Mouse (Mus musculus): ENCODE data around the gene Zmiz1.
A peak's percentile ranks its signal among the peaks of the same experiment; 100 is the strongest.

Gene Zmiz1

DNA sequence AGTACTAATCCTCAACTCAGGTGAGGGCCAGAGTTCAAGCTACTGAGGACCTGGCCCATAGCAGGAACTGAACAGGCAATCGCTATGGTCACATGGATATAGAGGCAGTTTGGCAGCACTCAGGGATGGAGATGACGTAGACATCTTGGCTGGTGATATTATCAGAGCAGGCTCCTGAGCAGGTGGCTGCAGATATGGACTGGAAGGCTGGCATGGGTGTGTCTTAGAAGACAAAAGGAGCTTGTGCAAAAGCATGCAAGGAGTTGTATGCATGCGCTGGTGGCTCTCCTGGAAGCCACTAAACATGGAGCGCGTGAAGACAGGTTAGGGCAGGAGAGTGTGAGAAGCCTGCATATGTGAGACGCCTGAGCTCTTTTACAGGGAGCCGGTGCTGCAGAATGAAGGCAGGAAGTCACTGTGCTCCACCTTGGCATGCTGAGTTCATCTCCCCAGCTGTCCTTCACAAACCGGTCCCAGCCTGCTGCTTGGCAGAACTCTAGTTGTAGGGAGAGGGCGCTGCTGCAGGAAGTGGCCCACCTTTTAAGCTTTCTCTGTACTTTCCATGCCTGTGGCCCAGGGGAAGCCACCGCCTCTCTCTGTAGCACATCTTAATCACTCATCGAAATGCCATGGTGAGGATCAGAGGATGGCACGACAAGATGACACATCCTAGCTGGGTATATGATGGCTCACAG lies 4.8 kb upstream of the Zmiz1 start:
- no peak for DNase-seq (ENCODE audit: low read depth, low spot score)

DNA sequence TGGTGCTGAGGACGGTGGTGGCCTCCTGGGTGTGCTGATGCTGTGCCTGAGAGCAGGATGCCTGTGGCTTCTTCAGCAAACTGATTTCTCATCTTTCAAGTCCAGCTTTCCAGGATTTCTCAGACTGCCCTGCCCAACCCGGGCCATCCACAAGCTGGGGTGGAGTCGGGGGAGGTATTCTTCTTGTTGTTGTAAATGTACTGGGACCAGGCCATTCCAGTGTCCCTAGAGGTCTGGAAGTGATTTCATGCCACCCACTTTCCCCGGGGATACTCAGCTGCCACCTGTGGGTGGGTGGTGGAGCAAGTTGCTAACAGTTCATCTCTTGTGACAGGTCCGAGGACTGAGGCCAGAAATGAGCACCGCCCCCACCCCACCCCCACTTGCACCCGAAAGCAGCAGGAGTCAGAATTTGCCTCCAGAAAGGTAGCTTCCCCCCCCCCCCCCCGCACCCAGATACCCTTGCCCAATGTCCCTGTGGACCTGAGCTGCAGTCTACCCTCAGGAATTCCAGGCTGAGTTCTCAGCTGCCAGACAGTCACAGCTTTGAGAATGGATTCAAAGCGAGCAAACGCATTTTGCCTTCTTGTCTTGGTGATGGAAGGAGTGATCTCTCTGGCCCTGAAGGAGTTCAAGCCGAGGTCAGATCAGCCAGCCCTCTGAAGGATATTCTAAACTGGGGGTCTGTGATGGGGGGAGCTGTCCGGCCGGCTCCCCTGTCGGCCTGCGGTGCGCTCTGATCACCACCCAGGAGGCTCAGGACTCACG lies 2.1 kb upstream of the Zmiz1 start:
- no peak for DNase-seq (ENCODE audit: low read depth, low spot score)

DNA sequence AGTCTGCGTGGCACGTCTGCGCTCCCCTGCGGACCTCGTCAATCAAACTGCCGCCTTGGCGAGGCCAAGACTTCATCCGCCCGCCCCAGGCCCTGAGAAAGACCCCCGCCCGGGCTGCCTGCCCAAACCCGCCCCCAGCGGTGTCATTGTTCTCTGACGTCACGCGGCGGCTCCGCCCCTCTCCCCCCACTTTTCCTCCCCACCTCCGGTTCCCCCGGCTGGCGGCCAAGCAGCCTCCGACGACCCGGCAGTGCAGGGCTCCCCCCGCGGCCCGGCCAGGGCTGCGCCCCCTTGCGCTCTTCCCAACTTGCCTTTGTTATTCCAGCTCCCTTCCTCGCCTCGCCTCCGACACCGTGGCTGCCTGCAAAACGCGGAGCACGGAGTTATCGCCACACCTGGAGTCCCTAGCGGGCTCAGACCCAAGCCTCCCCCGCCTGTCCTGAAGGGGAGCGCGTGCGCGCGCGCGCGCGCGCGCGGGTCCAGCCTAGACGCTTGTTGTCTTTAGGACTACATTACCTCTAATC lies 1.5 kb upstream of the Zmiz1 start:
- peak; percentile 86 for DNase-seq (ENCODE audit: low read depth, low spot score)

DNA sequence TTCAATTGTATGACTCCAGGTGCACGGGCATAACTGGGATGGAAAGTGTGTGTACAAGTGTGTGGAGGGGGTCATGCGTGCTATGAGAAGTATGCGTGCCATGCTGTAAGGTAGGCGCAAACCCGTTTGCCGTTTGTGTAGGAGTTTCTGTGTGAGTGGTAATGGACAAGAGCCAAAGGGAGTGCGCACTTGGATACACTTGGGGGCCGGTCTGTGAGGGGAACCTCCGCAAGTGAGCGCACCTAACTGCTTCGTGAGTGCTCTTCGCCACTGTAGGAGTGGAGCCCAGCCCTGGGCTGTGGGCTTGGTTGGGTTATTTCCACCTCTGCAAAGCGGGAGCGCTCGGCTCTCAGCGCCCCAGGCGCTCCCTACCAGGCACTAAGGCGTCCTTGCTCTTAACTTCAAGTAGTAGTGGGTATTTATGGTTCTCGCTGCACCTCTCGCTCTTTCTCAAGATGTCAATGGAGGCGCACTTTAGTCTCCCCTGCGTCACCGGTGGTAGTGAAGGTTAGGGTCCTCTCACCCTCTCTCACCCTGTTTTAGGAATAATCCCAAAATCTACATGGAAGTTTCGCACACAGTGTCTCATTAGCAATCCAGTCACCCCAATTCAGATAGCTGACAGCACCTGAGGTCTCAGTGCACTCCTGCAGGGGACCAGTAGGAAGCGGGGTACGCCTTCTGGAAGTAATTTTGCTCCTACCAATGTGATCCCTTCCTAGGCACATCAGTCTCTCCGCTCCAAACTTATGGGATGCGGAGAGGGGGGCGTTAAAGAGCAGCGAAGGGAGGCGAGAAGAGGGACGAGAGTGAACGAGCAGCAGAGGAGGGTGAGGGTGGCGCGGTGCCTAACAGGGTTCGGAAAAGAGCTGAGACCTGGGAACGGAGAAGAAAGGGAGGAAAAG lies 622 bp upstream of the Zmiz1 start:
- no peak for DNase-seq (ENCODE audit: low read depth, low spot score)

DNA sequence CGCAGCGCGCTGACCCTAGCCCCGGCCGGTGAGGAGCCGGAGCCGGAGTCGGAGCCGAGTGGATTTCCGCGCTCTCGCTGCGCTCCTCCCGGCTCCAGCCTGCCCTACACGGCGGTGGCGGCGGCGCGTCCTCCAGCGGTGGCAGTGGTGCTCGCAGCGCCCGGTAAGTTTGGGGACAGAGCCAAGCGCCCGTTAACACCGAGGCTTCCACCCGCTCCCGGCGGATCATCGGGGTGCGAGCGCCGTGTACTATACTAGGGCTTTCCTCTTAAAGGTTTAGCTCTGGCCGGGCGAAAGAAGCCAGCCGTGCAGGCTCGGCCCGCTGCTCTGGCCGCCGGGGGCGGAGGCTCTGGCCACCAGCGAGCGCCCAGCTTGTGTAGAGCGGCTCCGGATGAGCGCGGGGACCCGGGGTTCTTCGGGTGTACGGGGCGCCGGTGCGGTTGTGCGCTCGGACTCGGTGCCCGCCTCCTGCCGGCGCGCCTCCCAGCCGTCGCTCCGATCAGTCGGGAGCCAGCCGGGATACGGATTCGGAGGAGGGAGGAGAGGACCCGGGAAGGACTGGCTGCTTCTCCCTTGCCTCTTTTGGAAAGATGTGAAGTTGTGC lies 511 bp downstream of the Zmiz1 start:
- peak; percentile 43 for DNase-seq (ENCODE audit: low read depth, low spot score)

DNA sequence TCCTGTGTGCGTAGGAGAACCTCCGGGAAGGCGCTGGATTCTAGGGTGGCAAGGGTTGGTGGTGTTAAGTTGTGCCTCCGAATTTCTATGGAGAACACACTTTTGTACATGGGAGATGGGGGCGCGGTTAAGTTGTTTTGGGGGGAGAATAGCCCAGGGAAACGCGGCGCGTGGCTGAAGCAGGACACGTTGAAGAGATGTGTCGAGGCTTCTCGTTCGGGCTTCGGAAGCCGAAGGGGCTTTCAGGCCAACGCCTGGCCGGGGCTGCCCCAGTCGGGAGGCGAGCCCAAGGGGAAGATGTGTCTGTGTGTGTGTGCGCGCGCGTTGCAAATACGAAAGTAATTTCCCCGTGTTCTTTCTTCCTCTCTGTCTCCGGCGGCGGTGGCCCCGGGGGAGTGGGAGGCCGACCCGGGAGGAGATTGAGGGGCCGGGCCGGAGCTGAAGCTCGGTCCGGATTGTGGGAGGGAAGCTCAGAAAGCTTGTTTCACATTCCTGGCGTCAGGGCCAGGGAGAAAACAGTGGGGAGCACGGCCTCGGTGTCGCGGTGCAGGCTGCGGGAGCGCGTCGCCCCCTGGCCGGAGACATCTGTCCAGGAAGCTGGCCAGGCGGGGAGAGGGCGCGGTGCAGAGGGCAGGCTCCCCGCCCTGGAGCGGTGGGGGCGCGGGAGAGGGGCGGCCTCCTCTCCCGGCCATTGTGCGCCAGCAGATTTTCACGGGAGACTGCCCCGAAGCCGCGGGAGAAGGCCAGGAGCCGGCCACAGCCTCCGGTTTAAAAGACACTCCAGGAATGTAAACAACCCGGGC lies 1.2 kb downstream of the Zmiz1 start:
- peak; percentile 24 for DNase-seq (ENCODE audit: low read depth, low spot score)

DNA sequence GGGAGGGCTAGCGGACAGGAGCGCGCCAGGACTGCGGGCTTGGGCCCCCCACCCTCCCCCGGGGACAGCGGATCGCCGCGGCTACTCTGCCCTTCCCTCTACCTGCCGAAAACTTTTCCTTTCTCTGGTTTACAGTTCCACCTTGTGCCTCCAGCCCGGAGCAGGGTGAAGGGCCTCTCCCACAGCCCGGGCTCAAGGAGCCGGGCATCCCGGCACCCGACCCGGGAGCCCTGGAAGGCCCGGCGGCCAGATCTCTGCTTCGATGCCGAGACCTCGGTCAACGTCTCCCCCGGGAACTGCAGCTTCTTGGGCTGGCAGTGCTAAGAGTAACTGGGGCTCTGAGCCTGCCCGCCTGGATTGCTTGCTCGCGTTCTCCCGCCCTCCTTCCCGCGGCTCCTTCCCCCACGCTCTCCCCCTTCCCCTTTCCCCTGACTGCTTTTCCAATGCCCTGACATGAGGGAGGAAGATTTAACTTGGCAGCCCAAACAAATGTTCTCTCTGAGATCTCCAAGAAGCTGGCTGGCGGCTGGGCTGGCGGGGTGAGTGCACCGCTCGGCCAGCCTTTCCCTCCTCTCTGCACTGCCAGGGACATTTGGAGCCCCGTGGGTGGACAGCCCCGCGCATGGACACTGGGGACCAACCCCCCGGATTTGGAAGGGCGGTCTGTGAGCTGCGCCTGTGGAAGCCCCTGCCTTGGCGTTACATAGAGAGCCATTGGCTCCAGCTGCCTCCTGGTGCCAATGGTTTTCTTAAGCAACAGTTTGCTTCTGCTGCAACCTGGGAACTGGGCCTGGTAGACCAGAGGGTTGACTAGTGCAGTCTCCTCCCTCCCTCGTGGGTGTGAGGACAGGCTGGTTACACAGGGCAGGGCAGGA lies 2.1 kb downstream of the Zmiz1 start:
- peak; percentile 37 for DNase-seq (ENCODE audit: low read depth, low spot score)

DNA sequence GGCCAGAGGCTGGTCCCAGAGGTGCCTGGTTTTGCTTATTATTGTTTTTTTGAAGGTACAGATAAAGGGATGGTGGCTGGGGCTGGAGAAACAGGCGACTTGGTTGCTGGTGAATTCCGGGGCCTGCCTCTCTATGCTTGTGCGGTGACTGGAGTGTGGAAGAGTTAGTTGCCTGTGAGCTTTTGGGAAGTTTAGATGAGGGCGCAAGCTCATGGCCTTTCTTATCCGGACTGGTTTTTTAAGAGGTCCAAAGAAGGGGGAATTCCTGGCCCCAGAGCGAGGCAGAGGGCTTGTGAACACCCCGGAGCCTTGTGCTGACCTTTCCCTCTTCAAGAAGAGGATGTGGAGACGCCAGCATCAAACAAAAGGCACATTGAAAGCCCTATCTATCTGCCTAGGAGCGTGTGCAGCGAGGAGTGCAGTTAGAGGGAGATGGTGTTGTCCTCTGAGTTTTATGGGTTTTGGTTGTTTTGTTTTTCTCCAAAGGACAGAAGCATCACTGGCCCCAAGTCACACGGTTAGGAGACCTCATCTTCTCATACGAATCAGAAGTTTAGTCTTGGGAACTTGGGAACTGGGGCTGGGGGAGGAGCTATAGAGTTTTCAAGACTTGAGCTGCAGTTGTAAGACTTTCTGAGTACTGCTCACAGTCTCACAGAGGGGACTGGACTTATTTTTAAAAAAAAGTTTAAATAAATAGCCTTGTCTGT lies 2.8 kb downstream of the Zmiz1 start:
- DNase-seq (ENCODE audit: low read depth, low spot score) = no peak

DNA sequence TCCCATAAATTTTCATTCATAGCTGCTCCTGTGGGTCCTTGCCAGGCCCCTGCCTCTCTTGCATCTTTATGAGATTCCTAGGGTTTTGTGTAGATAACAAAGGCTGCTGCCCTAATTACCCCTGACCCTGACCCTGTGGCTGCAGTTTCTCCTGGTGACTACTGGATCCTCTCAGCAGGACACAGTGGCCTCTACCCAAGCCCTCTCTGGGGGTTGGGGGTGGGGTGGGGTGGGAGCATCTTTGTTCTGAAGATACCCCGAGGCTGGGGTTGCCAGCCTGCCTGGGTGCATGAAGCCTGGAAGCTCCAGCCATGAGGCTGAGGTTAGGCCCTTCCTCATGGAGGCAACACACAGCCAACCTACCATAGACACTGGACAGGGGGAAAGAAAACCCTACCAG lies 4.0 kb downstream of the Zmiz1 start:
- DNase-seq (ENCODE audit: low read depth, low spot score) = no peak

DNA sequence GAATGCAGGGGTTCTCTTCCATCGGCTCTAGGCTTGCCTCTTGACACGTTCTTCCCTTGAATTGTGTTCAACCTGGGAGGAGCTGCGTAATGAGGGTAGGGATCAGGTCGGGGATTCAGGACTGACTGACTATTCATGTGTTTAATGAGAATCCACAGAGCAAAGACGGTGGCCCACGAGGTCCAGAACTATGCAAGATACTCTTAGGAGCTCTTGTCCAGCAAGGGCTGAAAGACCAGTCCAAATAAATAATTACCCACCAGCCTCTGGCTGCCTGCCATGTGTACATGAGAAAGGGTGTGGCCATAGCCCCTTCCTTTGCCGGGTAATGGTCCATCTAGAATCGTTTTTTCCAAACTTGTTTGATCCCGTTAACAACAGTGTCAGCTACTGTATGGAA lies 4.9 kb downstream of the Zmiz1 start:
- no peak for DNase-seq (ENCODE audit: low read depth, low spot score)

DNA sequence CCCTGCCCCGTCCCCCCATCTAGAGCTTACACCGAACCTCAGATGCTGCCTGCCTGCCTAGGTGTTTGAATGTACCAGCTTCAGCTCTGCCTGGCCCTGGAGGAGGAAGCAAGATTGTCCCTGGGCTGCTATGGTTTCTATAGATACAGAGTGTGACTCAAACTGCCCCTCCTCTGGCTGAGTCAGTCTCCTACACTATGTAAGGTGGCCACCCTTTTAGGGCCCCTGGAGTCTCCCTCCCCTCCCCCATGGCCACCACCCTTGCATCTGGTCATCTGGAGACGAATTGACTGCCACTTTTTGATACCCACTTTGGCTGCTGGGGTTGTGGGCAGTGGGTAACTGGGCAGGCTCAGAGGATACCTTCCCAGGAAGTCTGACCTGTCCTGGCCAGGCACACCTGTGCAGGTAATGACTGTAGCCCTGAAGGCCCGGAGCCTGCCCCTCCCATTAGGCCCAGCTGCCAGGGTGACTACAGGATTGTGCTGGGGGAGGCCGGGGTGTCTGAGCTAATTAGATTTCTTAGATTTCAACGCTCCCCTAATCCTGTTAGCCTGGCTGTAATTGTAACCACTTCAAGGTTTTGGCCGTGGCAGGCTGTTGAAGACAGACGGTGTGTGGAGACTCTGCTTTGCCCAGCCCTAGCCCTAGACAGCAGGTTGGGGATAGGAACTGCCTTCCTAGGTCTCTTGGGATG lies 5.8 kb downstream of the Zmiz1 start:
- DNase-seq (ENCODE audit: low read depth, low spot score) = peak; percentile 35

DNA sequence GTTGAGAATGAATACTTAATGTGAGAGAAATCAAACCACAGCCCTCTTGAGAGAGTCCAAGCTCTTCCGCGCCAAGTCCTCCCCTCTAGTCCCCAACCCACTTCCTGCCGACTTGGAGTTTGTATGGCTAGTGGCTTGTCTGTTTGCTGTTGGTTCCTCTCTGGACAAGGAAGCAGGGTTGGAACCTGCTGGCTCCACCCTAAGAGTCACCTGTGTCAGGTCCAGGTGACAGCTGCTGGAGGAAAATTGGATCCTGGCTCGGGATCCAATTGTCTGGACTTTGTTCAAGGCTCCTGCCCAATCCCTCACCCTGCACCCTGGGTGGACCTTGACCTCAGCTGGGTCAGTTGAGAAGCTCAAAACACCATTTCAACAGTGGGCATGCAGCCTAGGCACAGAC lies 7.4 kb downstream of the Zmiz1 start:
- no peak for DNase-seq (ENCODE audit: low read depth, low spot score)

DNA sequence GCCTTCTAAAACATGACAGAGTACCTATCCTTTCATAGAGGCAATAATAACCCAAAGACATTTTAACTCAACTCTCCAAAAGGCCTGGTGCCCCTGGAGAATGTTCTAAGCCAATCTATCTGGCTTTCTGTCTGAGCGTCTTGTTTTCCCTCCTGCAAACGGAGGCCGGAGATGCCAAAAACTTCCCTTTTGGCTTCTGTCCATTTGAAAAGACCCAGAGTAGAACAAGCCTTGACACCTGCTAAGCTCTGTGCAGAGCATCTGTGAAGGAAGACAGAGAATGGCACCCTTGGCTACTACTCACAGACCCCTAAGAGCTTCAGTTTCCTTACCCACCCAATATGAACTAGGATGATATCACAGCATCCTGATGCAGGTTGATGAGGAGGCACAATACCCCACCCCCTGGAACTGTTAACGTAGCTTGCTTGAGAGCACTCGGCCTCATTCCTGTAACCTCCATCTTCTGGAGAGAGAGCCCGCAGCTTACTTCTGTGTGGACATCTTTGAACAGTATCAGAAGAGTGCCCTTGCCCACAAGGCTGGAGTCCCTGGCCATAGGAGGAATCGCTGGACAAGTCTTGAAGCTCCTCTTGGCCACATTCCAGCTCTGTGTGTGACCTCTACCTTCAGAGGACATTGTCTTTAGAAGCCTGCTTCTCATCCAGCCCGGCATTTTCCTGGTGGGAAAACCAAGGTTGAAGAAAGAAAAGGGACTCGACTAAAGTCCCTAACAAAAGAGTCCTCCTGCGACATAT lies 9.1 kb downstream of the Zmiz1 start:
- no peak for DNase-seq (ENCODE audit: low read depth, low spot score)

DNA sequence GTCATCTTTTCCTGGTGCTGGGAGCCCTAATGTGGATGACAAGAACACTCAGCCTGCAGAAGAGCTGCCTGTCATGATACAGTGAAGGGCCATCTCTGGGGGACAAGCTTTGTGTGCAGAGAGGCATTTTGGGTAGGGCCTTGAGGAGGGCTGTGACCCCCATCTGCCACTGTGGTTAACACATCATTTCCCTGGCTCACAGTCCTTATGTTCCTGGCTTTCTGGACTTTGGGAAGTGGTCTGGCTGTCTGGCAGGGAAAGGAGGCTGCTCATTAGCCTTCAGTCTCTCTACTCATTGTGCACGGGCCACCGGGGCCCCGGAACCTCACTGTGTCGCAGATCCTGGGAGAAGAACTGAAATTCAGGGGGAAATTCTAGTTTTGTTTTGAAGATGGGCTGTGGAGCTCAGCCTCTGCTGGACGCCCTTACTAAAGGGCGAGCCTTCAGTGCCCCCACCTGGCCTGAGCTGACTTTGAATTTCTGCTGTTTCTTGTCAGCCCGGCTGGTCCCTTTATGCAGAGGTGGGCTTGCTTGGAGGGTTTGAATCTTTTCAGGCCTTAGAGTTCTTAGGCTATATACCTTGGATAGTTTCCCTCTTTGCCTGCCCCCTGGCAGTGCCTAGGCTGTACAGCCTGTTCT lies 10.0 kb downstream of the Zmiz1 start:
- no peak for DNase-seq (ENCODE audit: low read depth, low spot score)

DNA sequence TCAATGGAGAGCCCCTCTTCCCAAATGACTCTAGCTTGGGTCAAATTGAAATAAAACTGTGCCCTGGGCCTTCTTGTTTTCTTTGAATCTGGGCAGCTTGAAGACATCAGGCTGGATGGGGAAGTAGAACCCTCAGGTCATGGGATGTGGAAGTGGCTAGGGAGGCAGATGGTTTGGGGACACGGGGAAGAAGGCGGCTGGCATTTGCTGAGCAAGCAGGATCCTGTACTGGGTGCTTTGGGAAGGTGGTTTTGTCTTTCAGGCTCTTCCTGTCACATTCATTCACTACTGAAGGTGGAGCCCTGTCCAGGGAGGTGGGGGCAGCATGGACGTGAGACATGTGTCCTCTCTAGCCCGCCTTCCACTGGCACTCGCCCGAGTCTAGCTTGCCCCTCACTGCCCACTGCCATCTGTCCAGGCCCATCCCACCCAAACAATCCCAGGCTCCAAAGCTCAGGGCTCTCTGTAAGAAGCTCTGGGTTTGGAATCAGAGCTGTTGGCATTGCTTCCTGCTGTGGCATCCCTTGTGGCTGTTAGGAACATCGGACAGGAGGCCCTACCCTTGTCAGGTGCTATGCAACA lies 11.3 kb downstream of the Zmiz1 start:
- no peak for DNase-seq (ENCODE audit: low read depth, low spot score)

DNA sequence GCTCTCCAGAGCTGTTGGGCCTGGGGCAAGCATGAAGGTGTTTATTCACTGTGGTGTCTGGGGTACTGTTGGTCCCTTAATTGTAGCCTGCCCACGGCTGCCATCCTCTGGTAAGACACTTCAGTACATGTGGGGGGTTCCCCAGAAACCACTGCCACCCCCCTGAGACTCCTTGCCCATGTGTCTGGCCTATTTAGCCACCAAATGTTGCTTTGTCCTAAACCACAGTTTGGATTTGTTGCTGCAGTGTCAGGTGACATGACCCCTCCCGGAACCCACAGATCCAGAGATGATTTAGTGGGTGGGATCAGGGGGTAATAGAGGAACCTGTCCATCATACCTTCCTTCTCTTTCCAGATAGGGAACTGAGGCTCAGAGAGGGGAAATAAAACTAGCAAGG lies 12.1 kb downstream of the Zmiz1 start:
- no peak for DNase-seq (ENCODE audit: low read depth, low spot score)

Measured in retina, postnatal 7 days (tissue).